Mouse (Mus musculus) thymus, adult 2 months (tissue): Measurements from ENCODE around the gene Pxn. TPM values are rescaled to one million over a fixed set of nuclear protein-coding genes. Genes with fewer than 3 reads are reported as not detected.
"Not testable (repeated sequence)": the region's sequence is repeated elsewhere in the genome, so short reads cannot be mapped to it uniquely, and the experiment has no call there.

Source experiments
- DNase-seq: peaks from one replicate; pipeline ENCODE4 v3.0.0; 2021
- H3K27ac ChIP-seq: fragments of 200-500 bp; 2 replicates; pipeline ENCODE4 v1.5.1; 2012; ENCODE audit warnings: low read length, control low read depth; ENCODE audit not compliant: control insufficient read depth, insufficient read depth
- H3K27me3 ChIP-seq: fragments of 200-500 bp; 2 replicates; pipeline ENCODE4 v1.6.1; 2012; ENCODE audit warnings: mild to moderate bottlenecking, low read length, moderate library complexity, mixed read lengths; ENCODE audit not compliant: control insufficient read depth, insufficient read depth
- H3K36me3 ChIP-seq: fragments of 200-500 bp; 2 replicates; pipeline ENCODE4 v1.6.1; 2012; ENCODE audit warnings: mild to moderate bottlenecking, low read length, moderate library complexity; ENCODE audit not compliant: control insufficient read depth, insufficient read depth
- H3K4me1 ChIP-seq: fragments of 200-500 bp; replicated peaks from 2 replicates; pipeline ENCODE4 v1.6.1; 2012; ENCODE audit warnings: low read length; ENCODE audit not compliant: control insufficient read depth, insufficient read depth
- H3K4me3 ChIP-seq: fragments of 200-500 bp; 2 replicates; pipeline ENCODE4 v1.5.1; 2012; ENCODE audit warnings: mild to moderate bottlenecking, low read length, control low read depth, moderate library complexity; ENCODE audit not compliant: control insufficient read depth, insufficient read depth
- CTCF ChIP-seq: fragments of 200-500 bp; IDR thresholded peaks from 2 replicates; pipeline ENCODE4 v1.5.1; 2012; ENCODE audit warnings: mild to moderate bottlenecking, control low read depth, low read length, moderate library complexity, borderline replicate concordance; ENCODE audit not compliant: control insufficient read depth, poor library complexity, insufficient read depth; ENCODE audit errors: extremely low read depth
- POLR2A ChIP-seq: fragments of 200-500 bp; IDR thresholded peaks from 2 replicates; pipeline ENCODE4 v1.6.1; 2012; ENCODE audit warnings: mild to moderate bottlenecking, low read length, control low read depth, moderate library complexity; ENCODE audit not compliant: control insufficient read depth, poor library complexity, insufficient read depth; ENCODE audit errors: extremely low read depth
- WGBS: fragments of 180-500 bp; shearing (Covaris S2); methylation state at CpG from one replicate; pipeline ENCODE4 v1.1.7; 2018; 5-methylcytosine and 5-hydroxymethylcytosine counted together
- polyA plus RNA-seq: library from polyadenylated mRNA; depleted of rRNA; stranded (reverse); fragments of >200 nt; gene quantifications from 2 replicates; pipeline ENCODE4 v1.2.3, GENCODE M21; 2012

Gene Pxn
- polyA plus RNA-seq, 1 experiment, result 161 TPM

DNA sequence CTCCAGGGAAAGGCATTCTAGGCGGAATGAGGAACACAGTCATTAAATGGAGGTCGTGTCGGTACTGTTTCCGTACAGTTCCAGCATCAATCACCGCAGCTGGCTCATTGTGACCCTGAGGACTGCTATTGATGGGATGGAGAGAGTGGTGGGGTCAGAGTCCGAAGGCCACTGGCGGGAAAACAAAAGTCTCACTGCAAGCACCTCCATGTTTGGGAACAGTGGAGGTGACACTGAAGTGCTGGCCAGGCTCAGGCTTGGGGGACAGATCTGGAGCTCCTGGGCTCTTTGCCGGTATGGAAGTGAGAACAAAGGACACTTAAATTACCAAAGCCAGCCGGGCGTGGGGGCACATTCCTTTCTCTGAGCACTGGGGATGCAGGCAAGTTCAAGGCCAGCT is 62.2 kb downstream of the Pxn start:
- no peak for TF ChIP-seq POLR2A
- no peak for TF ChIP-seq CTCF
- 91% methylated on average over 10 of the region's 10 CpGs for WGBS
- Histone ChIP-seq H3K27ac (no peak overlapping the region), H3K4me3 (no peak overlapping the region), H3K27me3 (no peaks in the 10 kb centered on the region), H3K36me3 (peaks cover 3% of the 10 kb centered on the region; the same call in 1 of the 2 replicates), H3K4me1 (peaks cover 12% of the 10 kb centered on the region)
- no peak for DNase-seq

DNA sequence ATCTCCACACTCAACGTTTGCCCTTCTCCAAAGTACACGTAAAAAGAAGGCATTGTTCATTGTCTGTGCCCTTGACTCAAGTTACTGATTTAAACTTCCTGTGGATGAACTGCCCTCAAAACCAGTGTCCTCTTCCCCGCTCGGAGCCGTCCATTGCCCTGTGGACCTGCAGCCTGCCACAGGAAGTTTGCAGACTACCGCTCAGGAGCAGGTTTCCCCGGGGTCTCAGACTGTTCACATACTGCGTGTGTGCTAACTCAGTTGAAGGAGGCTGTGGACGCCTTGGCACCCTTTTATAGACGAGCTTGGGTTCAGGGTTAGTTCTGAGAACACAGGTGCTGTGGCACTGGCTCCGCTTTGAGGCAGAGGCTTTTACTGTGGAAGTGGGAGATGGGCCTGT is 62.8 kb downstream of the Pxn start:
- Histone ChIP-seq H3K27me3 (no peaks in the 10 kb centered on the region), H3K4me3 (no peak overlapping the region), H3K27ac (no peak overlapping the region), H3K36me3 (peaks cover 9% of the 10 kb centered on the region; the same call in 1 of the 2 replicates), H3K4me1 (peaks cover 12% of the 10 kb centered on the region)
- WGBS, result 91% methylated on average over 11 of the region's 11 CpGs
- TF ChIP-seq CTCF (no peak), POLR2A (no peak)
- no peak for DNase-seq

DNA sequence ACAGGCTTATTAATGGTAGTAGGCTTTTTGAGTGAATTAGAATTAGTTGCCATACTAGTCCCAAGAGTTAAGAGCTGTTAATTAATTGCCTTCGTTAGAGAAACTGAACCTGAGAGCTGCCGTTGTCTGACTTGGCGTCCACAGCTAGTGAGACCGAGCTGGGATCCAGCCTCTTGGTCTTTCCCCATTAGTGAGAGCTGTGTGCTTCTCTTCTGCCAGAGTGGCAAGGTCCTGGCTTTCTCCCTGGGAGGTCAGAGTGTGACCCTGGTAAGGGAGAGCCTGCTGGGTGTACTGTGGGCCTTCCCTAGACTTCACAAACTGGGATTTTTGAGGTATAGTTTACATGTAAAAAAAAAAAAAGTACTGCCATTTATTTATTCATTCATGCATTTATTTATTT is 63.2 kb downstream of the Pxn start:
- Histone ChIP-seq H3K36me3 (peaks cover 13% of the 10 kb centered on the region; the same call in 1 of the 2 replicates), H3K27ac (no peak overlapping the region), H3K27me3 (no peaks in the 10 kb centered on the region), H3K4me1 (peaks cover 10% of the 10 kb centered on the region), H3K4me3 (no peak overlapping the region)
- TF ChIP-seq POLR2A, result no peak
- no peak for TF ChIP-seq CTCF
- no peak for DNase-seq
- 97% methylated on average over 4 of the region's 4 CpGs for WGBS

DNA sequence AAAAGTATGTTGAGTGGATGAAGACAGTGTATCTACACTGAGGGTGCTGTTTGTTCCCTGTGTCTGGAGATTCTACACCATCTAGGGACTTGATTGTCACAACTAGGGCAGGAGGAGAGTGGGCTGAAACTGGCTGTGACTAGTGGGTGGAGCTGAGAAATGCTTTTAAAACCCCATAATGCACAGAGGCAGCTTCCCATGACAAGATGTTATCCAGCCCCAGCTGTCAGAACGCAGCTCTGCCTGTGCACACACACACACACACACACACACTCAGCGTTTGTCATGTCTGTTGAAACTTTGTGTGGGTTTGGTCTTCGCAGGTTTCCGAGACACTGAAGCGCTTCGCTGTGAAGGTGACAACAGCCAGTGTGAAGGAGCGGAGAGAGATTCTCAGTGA is 64.6 kb downstream of the Pxn start:
- H3K36me3 ChIP-seq, result peaks cover 25% of the 10 kb centered on the region
- no peaks in the 10 kb centered on the region for H3K27me3 ChIP-seq
- H3K4me3 ChIP-seq, result no peak overlapping the region
- no peak overlapping the region for H3K27ac ChIP-seq
- TF ChIP-seq CTCF (no peak), POLR2A (no peak)
- no peak for DNase-seq
- 95% methylated on average over 7 of the region's 7 CpGs for whole genome bisulfite sequencing
- H3K4me1 ChIP-seq, result no peaks in the 10 kb centered on the region

DNA sequence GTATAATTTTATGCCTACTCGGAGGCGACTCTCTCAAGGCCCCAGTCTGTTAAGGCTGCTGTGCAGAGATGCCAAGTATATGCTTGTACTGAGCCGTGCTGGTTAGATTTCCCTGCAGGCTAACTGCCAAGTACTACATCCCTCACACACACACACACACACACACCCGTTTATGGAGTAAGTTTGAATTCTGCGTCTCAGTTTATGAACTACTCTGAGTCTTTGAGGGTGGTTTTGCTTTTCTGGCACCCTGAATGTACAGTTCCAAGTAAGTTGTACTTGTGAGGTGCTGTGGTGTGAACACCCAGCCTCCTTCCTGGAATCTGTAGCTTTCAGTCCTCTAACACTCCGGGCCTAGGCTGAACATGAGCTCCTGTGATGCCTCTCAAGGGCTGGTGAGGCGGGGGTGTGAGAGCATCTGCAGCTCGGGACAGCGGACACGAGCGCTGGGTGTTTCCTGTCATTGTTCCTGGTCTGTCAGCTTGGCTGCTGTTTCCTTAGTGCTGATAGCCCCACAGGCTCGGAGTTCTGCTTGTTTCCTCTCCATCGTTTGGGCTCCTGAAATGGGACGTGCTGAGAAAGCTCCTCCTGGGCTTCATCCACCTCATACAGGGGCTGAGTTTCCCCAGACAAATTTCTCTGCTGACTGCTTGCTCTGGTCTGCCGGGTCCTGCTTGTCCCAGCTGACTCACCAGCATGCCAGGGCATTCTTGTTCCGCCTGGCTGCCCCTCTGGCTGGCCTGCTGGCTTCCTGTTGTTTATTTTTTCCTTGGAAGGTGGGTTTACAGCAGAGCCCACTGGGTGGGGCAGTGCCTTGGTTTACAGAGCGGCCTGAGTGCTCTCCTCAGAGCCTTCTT is 66.4 kb downstream of the Pxn start:
- no peak for TF ChIP-seq CTCF
- no peak for TF ChIP-seq POLR2A
- no peak for DNase-seq
- H3K4me3 ChIP-seq, result no peak overlapping the region
- H3K36me3 ChIP-seq, result peaks cover 38% of the 10 kb centered on the region
- WGBS, result 76% methylated on average over 17 of the region's 17 CpGs
- no peak overlapping the region for H3K27ac ChIP-seq
- H3K27me3 ChIP-seq, result no peaks in the 10 kb centered on the region
- no peaks in the 10 kb centered on the region for H3K4me1 ChIP-seq

DNA sequence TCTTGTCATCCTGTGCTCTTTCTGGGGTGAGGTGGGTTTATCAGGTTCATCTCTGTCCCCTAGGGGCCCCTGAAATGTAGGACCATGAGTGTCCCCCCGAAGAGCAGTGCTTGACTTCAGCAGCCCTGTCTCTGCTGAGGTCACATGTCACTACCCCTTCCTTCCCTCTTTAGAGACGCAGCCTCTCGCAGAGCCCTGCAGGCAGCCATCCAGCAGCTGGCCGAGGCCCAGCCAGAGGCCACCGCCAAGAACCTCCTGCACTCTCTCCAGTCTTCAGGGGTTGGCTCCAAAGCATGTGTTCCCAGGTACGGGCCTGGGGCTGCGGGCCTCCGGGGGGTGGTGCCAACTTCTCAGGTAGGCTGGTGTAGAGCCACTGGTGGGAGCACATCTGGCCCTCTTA is 68.5 kb downstream of the Pxn start:
- TF ChIP-seq POLR2A (no peak), CTCF (no peak)

DNA sequence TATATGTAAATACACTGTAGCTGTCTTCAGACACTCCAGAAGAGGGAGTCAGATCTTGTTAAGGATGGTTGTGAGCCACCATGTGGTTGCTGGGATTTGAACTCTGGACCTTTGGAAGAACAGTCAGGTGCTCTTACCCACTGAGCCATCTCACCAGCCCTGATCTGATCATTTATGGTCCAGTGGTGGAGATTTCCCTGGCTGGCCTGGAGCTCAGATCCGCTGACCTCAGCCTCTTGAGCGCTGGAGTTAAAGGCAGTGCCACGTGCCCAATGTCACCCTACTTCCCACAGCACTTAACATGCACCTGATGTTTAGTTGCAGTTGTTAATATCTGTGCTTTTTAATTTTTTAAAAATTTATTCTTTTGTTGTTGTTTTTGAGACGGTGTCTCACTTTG is 71.2 kb downstream of the Pxn start:
- not testable (repeated sequence) for H3K4me3 ChIP-seq, H3K4me1 ChIP-seq, H3K27me3 ChIP-seq, H3K27ac ChIP-seq, DNase-seq
- 98% methylated on average over 4 of the region's 4 CpGs for WGBS
- peaks cover 77% of the 10 kb centered on the region for H3K36me3 ChIP-seq

More for the DNA sequence above, 68.5 kb downstream of the Pxn start:
- peaks cover 55% of the 10 kb centered on the region for H3K36me3 ChIP-seq
- H3K27me3 ChIP-seq, result no peaks in the 10 kb centered on the region
- no peaks in the 10 kb centered on the region for H3K4me1 ChIP-seq
- no peak overlapping the region for H3K4me3 ChIP-seq
- no peak for DNase-seq
- H3K27ac ChIP-seq, result no peak overlapping the region
- WGBS, result 77% methylated on average over 8 of the region's 8 CpGs
